Mouse (Mus musculus) limb, embryonic 14.5 days (tissue): ENCODE measurements around the gene Adss. TPM values are rescaled to one million over a fixed set of nuclear protein-coding genes. Genes with fewer than 3 reads are reported as not detected.

ENCODE experiments used
- ATAC-seq: fragments of 200-750 bp; cut with Nextera tagmentation; 2 replicates; pipeline ENCODE4 v1.8.0; 2017; ENCODE audit warnings: low read depth, moderate number of reproducible peaks, moderate TSS enrichment; ENCODE audit not compliant: low FRiP score
- DNase-seq: peaks from one replicate; pipeline ENCODE4 v3.0.0-alpha.2; 2015; ENCODE audit warnings: low spot score
- H3K27ac ChIP-seq: fragments of 300-500 bp; sonication (generic); replicated peaks from 2 replicates; pipeline ENCODE4 v1.5.1; 2014; ENCODE audit warnings: low read depth, mild to moderate bottlenecking, low read length, moderate library complexity, mixed read lengths
- H3K27me3 ChIP-seq: fragments of 300-500 bp; sonication (generic); 2 replicates; pipeline ENCODE4 v1.6.1; 2014; ENCODE audit warnings: low read length, mixed read lengths; ENCODE audit not compliant: control insufficient read depth, insufficient read depth
- H3K36me3 ChIP-seq: fragments of 300-500 bp; sonication (generic); 2 replicates; pipeline ENCODE4 v1.6.1; 2014; ENCODE audit warnings: mild to moderate bottlenecking, low read length, moderate library complexity, mixed read lengths; ENCODE audit not compliant: control insufficient read depth, insufficient read depth
- H3K4me1 ChIP-seq: fragments of 300-500 bp; sonication (generic); 2 replicates; pipeline ENCODE4 v1.6.1; 2014; ENCODE audit warnings: antibody characterized with exemption, low read length, mixed read lengths; ENCODE audit not compliant: control insufficient read depth, insufficient read depth
- H3K4me2 ChIP-seq: fragments of 300-500 bp; sonication (generic); replicated peaks from 2 replicates; pipeline ENCODE4 v1.6.1; 2014; ENCODE audit warnings: low read depth, mild to moderate bottlenecking, low read length, moderate library complexity; ENCODE audit not compliant: severe bottlenecking
- H3K4me3 ChIP-seq: fragments of 300-500 bp; sonication (generic); replicated peaks from 2 replicates; pipeline ENCODE4 v1.5.1; 2014; ENCODE audit warnings: low read length
- H3K9ac ChIP-seq: fragments of 300-500 bp; sonication (generic); 2 replicates; pipeline ENCODE4 v1.6.1; 2014; ENCODE audit warnings: mild to moderate bottlenecking, low read depth, low read length, moderate library complexity; ENCODE audit not compliant: severe bottlenecking
- H3K9me3 ChIP-seq: fragments of 300-500 bp; sonication (generic); 2 replicates; pipeline ENCODE4 v1.6.1; 2016; ENCODE audit warnings: low read length; ENCODE audit not compliant: control insufficient read depth
- POLR2A ChIP-seq: fragments of 200-500 bp; IDR thresholded peaks from 2 replicates; pipeline ENCODE4 v1.8.0; 2012; ENCODE audit warnings: inconsistent platforms, mild to moderate bottlenecking, moderate library complexity, borderline replicate concordance; ENCODE audit not compliant: insufficient read depth, insufficient read length; ENCODE audit errors: extremely low read depth
- WGBS: fragments of 180-500 bp; shearing (Covaris S2); extraction: QIAGEN DNeasy Blood & Tissue Kit; methylation state at CpG from one replicate; pipeline ENCODE4 v1.1.7; 2014; 5-methylcytosine and 5-hydroxymethylcytosine counted together
- polyA plus RNA-seq, 2 experiments: library from polyadenylated mRNA; depleted of rRNA in 1 of 2; stranded (reverse) in 1 of 2; unstranded in 1 of 2; fragments of >200 nt; fragmentation: Nextera tagmentation in 1 of 2; extraction: Ambion mirVana in 1 of 2; gene quantifications; 2 replicates each; pipeline versions ENCODE4 v1.2.1 to v1.2.3; 2012 to 2014

The Adss gene
- polyA plus RNA-seq, 2 experiments = 40.0 to 50.1 TPM

- H3K27ac ChIP-seq = no peak overlapping the region
Measured at GRCm38 (mm10) chr1:177797151-177797755, 942 bp upstream of the Adss start.

GRCm38 (mm10) chr1:177795421-177796192 lies 704 bp downstream of the Adss start:
- Histone ChIP-seq H3K27ac (peak overlapping the region; percentile 91), H3K4me3 (peak overlapping the region; percentile 92), H3K9ac (peak overlapping the region; percentile 85), H3K4me2 (peak overlapping the region; percentile 67), H3K27me3 (no peaks in the 10 kb centered on the region), H3K9me3 (no peaks in the 10 kb centered on the region), H3K4me1 (peaks cover 7% of the 10 kb centered on the region), H3K36me3 (no peaks in the 10 kb centered on the region)
- 2% methylated on average over 27 of the region's 41 CpGs for WGBS
- DNase-seq (peak; percentile 50), ATAC-seq (peak; percentile 7)
- no peak for TF ChIP-seq POLR2A

More at GRCm38 (mm10) chr1:177797151-177797755, 942 bp upstream of the Adss start:
- Histone ChIP-seq H3K9me3 (no peaks in the 10 kb centered on the region), H3K9ac (no peak overlapping the region), H3K4me3 (no peak overlapping the region), H3K27me3 (no peaks in the 10 kb centered on the region), H3K4me2 (peak overlapping the region; percentile 20; the same call in 1 of the 2 replicates), H3K4me1 (peaks cover 7% of the 10 kb centered on the region), H3K36me3 (no peaks in the 10 kb centered on the region)
- ATAC-seq = no peak
- WGBS = 70% methylated on average over 8 of the region's 8 CpGs
- DNase-seq = peak; percentile 51
- no peak for TF ChIP-seq POLR2A

GRCm38 (mm10) chr1:177794866-177795265 lies 1.4 kb downstream of the Adss start:
- Histone ChIP-seq H3K9me3 (no peaks in the 10 kb centered on the region), H3K4me3 (peak overlapping the region; percentile 92), H3K4me1 (peaks cover 7% of the 10 kb centered on the region), H3K27me3 (no peaks in the 10 kb centered on the region), H3K9ac (peak overlapping the region; percentile 85), H3K27ac (no peak overlapping the region), H3K4me2 (peak overlapping the region; percentile 67), H3K36me3 (no peaks in the 10 kb centered on the region)
- no peak for TF ChIP-seq POLR2A
- no peak for ATAC-seq
- WGBS = 5% methylated on average over 8 of the region's 8 CpGs
- DNase-seq = no peak

- WGBS = 80% methylated on average over 3 of the region's 3 CpGs
Measured at GRCm38 (mm10) chr1:177792835-177793234, 3.5 kb downstream of the Adss start.

GRCm38 (mm10) chr1:177777397-177777796 lies 18.9 kb downstream of the Adss start:
- Histone ChIP-seq H3K27ac (no peak overlapping the region), H3K4me1 (no peaks in the 10 kb centered on the region), H3K36me3 (peaks cover 55% of the 10 kb centered on the region), H3K4me2 (no peak overlapping the region), H3K27me3 (no peaks in the 10 kb centered on the region), H3K4me3 (no peak overlapping the region), H3K9me3 (no peaks in the 10 kb centered on the region), H3K9ac (no peak overlapping the region)
- no peak for ATAC-seq
- no peak for DNase-seq
- WGBS = 69% methylated on average over 2 of the region's 2 CpGs
- TF ChIP-seq POLR2A = no peak

More at GRCm38 (mm10) chr1:177792835-177793234, 3.5 kb downstream of the Adss start:
- peaks cover 8% of the 10 kb centered on the region; the same call in 1 of the 2 replicates for H3K9me3 ChIP-seq
- ATAC-seq (no peak), DNase-seq (no peak)
- no peak overlapping the region for H3K4me3 ChIP-seq
- H3K9ac ChIP-seq = no peak overlapping the region
- no peak overlapping the region for H3K4me2 ChIP-seq
- no peaks in the 10 kb centered on the region for H3K27me3 ChIP-seq
- peaks cover 7% of the 10 kb centered on the region for H3K4me1 ChIP-seq
- no peaks in the 10 kb centered on the region for H3K36me3 ChIP-seq
- no peak for TF ChIP-seq POLR2A
- H3K27ac ChIP-seq = no peak overlapping the region
